ENCODE assay signal across 14 mouse cellular contexts in the genomic region with DNA sequence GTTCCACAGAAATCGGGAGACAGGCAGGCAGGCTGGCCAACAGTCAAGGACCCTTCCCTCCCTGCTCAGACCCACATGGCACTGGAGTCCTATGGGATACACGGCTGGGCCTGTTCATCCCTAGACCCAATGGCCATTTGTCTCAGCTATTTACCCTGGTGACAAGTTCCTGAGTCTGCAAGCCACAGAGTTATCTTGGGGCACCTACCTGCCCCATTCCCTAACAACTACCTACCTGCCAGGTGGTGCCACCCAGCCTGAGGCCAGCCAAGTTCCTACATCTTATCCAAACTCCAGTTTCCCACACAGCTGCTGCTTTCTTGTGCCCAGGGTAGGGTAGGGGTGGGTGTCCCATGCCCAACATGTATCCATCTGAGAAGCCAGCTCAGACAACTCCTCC. TPM values are rescaled to one million over a fixed set of nuclear protein-coding genes. Genes with fewer than 3 reads are reported as not detected.
A peak's percentile ranks its signal among the peaks of the same experiment; 100 is the strongest.
DNase-seq lines count a peak whose midpoint lies in the region; ATAC-seq and TF ChIP-seq lines count a peak whose summit lies in the region.
"Had no signal": no experiment of that assay in that cellular context is flagged by ENCODE, and none has a peak within 500 bp of the region (broad histone marks: within the 10 kb centered on the region; RNA-seq: fewer than 3 reads in every experiment).

No protein-coding gene starts in this region.

- no peaks in the 10 kb centered on the region for H3K9me3 ChIP-seq in hindbrain, embryonic 16.5 days (ENCODE audit: control insufficient read depth, low read length)
- H3K9me3 ChIP-seq in hindbrain, embryonic 10.5 days = no peaks in the 10 kb centered on the region
- H3K9me3 ChIP-seq in midbrain, postnatal 0 days (ENCODE audit: low read length) = no peaks in the 10 kb centered on the region
- no peaks in the 10 kb centered on the region for H3K9me3 ChIP-seq in midbrain, embryonic 15.5 days
- no peaks in the 10 kb centered on the region for H3K9me3 ChIP-seq in limb, embryonic 10.5 days (replicated peaks)
- no peaks in the 10 kb centered on the region for H3K9me3 ChIP-seq in neural tube, embryonic 15.5 days (replicated peaks)
- H3K9me3 ChIP-seq: forebrain, embryonic 13.5 days; neural tube, embryonic 13.5 days had no signal

- H3K4me2 ChIP-seq in hindbrain, embryonic 16.5 days (ENCODE audit: low read length) = no peak overlapping the region
- no peak overlapping the region for H3K4me2 ChIP-seq in midbrain, postnatal 0 days (ENCODE audit: low read depth, low read length, poor library complexity, severe bottlenecking)
- H3K4me2 ChIP-seq in midbrain, embryonic 15.5 days = no peak overlapping the region
- no peak overlapping the region for H3K4me2 ChIP-seq in neural tube, embryonic 15.5 days
- H3K4me2 ChIP-seq: forebrain, embryonic 13.5 days; hindbrain, embryonic 14.5 days; neural tube, embryonic 13.5 days had no signal

- DNase-seq in hindbrain, embryonic 10.5 days (ENCODE audit: low spot score) = no peak
- DNase-seq in midbrain, postnatal 0 days (ENCODE audit: low spot score) = no peak
- DNase-seq in limb, embryonic 10.5 days (ENCODE audit: low spot score) = no peak
- no peak for DNase-seq in thymus, postnatal 4 days
- no peak for DNase-seq in layer of hippocampus, adult 11-12 months (ENCODE audit: low spot score)
- DNase-seq: liver; spleen, adult 18-20 months; thymus, adult 2 months had no signal

- peaks cover 11% of the 10 kb centered on the region; the same call in 1 of the 2 replicates for H3K36me3 ChIP-seq in hindbrain, embryonic 16.5 days (ENCODE audit: control insufficient read depth, insufficient read depth, low read length)
- peaks cover 38% of the 10 kb centered on the region for H3K36me3 ChIP-seq in hindbrain, embryonic 10.5 days
- H3K36me3 ChIP-seq in midbrain, postnatal 0 days (ENCODE audit: insufficient read depth, low read length) = peaks cover 44% of the 10 kb centered on the region
- H3K36me3 ChIP-seq in midbrain, embryonic 15.5 days (replicated peaks) = peaks cover 6% of the 10 kb centered on the region; the same call in 1 of the 2 replicates
- H3K36me3 ChIP-seq in limb, embryonic 10.5 days = peaks cover 38% of the 10 kb centered on the region
- H3K36me3 ChIP-seq in neural tube, embryonic 15.5 days = peaks cover 36% of the 10 kb centered on the region

- no peaks in the 10 kb centered on the region for H3K27me3 ChIP-seq in hindbrain, embryonic 16.5 days (replicated peaks; ENCODE audit: control insufficient read depth, insufficient read depth, low read length)
- H3K27me3 ChIP-seq in hindbrain, embryonic 10.5 days (ENCODE audit: insufficient read depth, poor library complexity, severe bottlenecking) = no peaks in the 10 kb centered on the region
- no peaks in the 10 kb centered on the region for H3K27me3 ChIP-seq in midbrain, postnatal 0 days (ENCODE audit: insufficient read depth, low read length)
- H3K27me3 ChIP-seq in midbrain, embryonic 15.5 days (replicated peaks) = no peaks in the 10 kb centered on the region
- no peaks in the 10 kb centered on the region for H3K27me3 ChIP-seq in limb, embryonic 10.5 days (ENCODE audit: low read depth, poor library complexity, severe bottlenecking)
- no peaks in the 10 kb centered on the region for H3K27me3 ChIP-seq in neural tube, embryonic 15.5 days (replicated peaks)
- H3K27me3 ChIP-seq: forebrain, embryonic 13.5 days; neural tube, embryonic 13.5 days had no signal

- no peak for ATAC-seq in hindbrain, embryonic 16.5 days
- no peak for ATAC-seq in midbrain, postnatal 0 days (ENCODE audit: low FRiP score)
- no peak for ATAC-seq in midbrain, embryonic 15.5 days (replicated peaks)
- no peak for ATAC-seq in neural tube, embryonic 15.5 days (ENCODE audit: low FRiP score)
- ATAC-seq: forebrain, embryonic 13.5 days had no signal

- H3K9ac ChIP-seq in hindbrain, embryonic 16.5 days (ENCODE audit: low read depth, low read length) = no peak overlapping the region
- no peak overlapping the region for H3K9ac ChIP-seq in midbrain, postnatal 0 days (replicated peaks; ENCODE audit: low read length, poor library complexity, severe bottlenecking)
- H3K9ac ChIP-seq in midbrain, embryonic 15.5 days = no peak overlapping the region
- H3K9ac ChIP-seq in neural tube, embryonic 15.5 days (replicated peaks) = no peak overlapping the region
- H3K9ac ChIP-seq: forebrain, embryonic 13.5 days; hindbrain, embryonic 14.5 days had no signal

- TF ChIP-seq CTCF in midbrain, postnatal 0 days (IDR thresholded peaks at IDR 0.05) = no peak

- WGBS in hindbrain, embryonic 16.5 days = 73% methylated on average over 2 of the region's 2 CpGs
- 83% methylated on average over 2 of the region's 2 CpGs for WGBS in hindbrain, embryonic 10.5 days
- WGBS in midbrain, postnatal 0 days = 83% methylated on average over 2 of the region's 2 CpGs
- 84% methylated on average over 2 of the region's 2 CpGs for WGBS in midbrain, embryonic 15.5 days
- WGBS in limb, embryonic 10.5 days = 71% methylated on average over 2 of the region's 2 CpGs
- WGBS in neural tube, embryonic 15.5 days = 86% methylated on average over 2 of the region's 2 CpGs

- no peak overlapping the region for H3K4me3 ChIP-seq in hindbrain, embryonic 16.5 days (ENCODE audit: low read length)
- no peak overlapping the region for H3K4me3 ChIP-seq in hindbrain, embryonic 10.5 days
- no peak overlapping the region for H3K4me3 ChIP-seq in midbrain, postnatal 0 days (ENCODE audit: low read depth, low read length)
- H3K4me3 ChIP-seq in midbrain, embryonic 15.5 days = no peak overlapping the region
- H3K4me3 ChIP-seq in limb, embryonic 10.5 days = no peak overlapping the region
- no peak overlapping the region for H3K4me3 ChIP-seq in neural tube, embryonic 15.5 days (replicated peaks)
- H3K4me3 ChIP-seq: forebrain, embryonic 13.5 days; neural tube, embryonic 13.5 days had no signal

- peak overlapping the region; percentile 3; the same call in 1 of the 2 replicates for H3K27ac ChIP-seq in hindbrain, embryonic 16.5 days (ENCODE audit: low read depth, low read length)
- H3K27ac ChIP-seq in hindbrain, embryonic 10.5 days = no peak overlapping the region
- peak overlapping the region; percentile 18; the same call in 1 of the 2 replicates for H3K27ac ChIP-seq in midbrain, postnatal 0 days (ENCODE audit: low read depth, low read length)
- no peak overlapping the region for H3K27ac ChIP-seq in midbrain, embryonic 15.5 days
- peak overlapping the region; percentile 64 for H3K27ac ChIP-seq in limb, embryonic 10.5 days
- H3K27ac ChIP-seq in neural tube, embryonic 15.5 days (replicated peaks) = peak overlapping the region; percentile 67
- H3K27ac ChIP-seq: forebrain, embryonic 13.5 days; hindbrain, embryonic 14.5 days; neural tube, embryonic 13.5 days had no signal

- no peaks in the 10 kb centered on the region; the same call in 1 of the 2 replicates for H3K4me1 ChIP-seq in hindbrain, embryonic 16.5 days (ENCODE audit: control insufficient read depth, insufficient read depth, low read depth, low read length)
- peaks cover 25% of the 10 kb centered on the region for H3K4me1 ChIP-seq in hindbrain, embryonic 10.5 days (replicated peaks)
- no peaks in the 10 kb centered on the region for H3K4me1 ChIP-seq in midbrain, postnatal 0 days (ENCODE audit: insufficient read depth, low read length)
- no peaks in the 10 kb centered on the region; the same call in 1 of the 2 replicates for H3K4me1 ChIP-seq in midbrain, embryonic 15.5 days
- H3K4me1 ChIP-seq in limb, embryonic 10.5 days = peaks cover 37% of the 10 kb centered on the region
- H3K4me1 ChIP-seq in neural tube, embryonic 15.5 days = peaks cover 11% of the 10 kb centered on the region; the same call in 1 of the 2 replicates
- H3K4me1 ChIP-seq: forebrain, embryonic 13.5 days had no signal

RNA-seq across cellular contexts. Expression of a gene that starts 21.7 kb away (rescaled TPM):
- 0.61 and 0.96 TPM in 2 replicates for polyA plus RNA-seq in hindbrain, embryonic 16.5 days (2015; fragmentation: Nextera tagmentation; extraction: Ambion mirVana)
- polyA plus RNA-seq in hindbrain, embryonic 10.5 days (2016; fragmentation: Nextera tagmentation; extraction: Ambion mirVana) = 3.5 and 3.8 TPM in 2 replicates
- 0.44 and 0.61 TPM in 2 replicates for total RNA-seq in midbrain, postnatal 0 days (2014; rRNA removed)
- polyA plus RNA-seq in midbrain, postnatal 0 days (2015; fragmentation: Nextera tagmentation; extraction: Ambion mirVana) = 0.33 and 0.53 TPM in 2 replicates
- polyA plus RNA-seq in midbrain, embryonic 15.5 days (2015; fragmentation: Nextera tagmentation; extraction: Ambion mirVana) = 0.59 and 0.73 TPM in 2 replicates
- polyA plus RNA-seq in limb, embryonic 10.5 days (2016; fragmentation: Nextera tagmentation; extraction: Ambion mirVana) = 3.5 and 4.1 TPM in 2 replicates
- polyA plus RNA-seq in neural tube, embryonic 15.5 days (2015; fragmentation: Nextera tagmentation; extraction: Ambion mirVana) = 2.0 and 10.0 TPM in 2 replicates

RNA-seq across cellular contexts. Expression of a gene that starts 28.8 kb away (rescaled TPM):
- polyA plus RNA-seq in hindbrain, embryonic 16.5 days (2015; fragmentation: Nextera tagmentation; extraction: Ambion mirVana) = 30.5 and 33.2 TPM in 2 replicates
- polyA plus RNA-seq in hindbrain, embryonic 10.5 days (2016; fragmentation: Nextera tagmentation; extraction: Ambion mirVana) = 17.9 and 20.4 TPM in 2 replicates
- 25.8 and 33.4 TPM in 2 replicates for total RNA-seq in midbrain, postnatal 0 days (2014; rRNA removed)
- polyA plus RNA-seq in midbrain, postnatal 0 days (2015; fragmentation: Nextera tagmentation; extraction: Ambion mirVana) = 37.8 and 40.7 TPM in 2 replicates
- 27.5 and 27.7 TPM in 2 replicates for polyA plus RNA-seq in midbrain, embryonic 15.5 days (2015; fragmentation: Nextera tagmentation; extraction: Ambion mirVana)
- polyA plus RNA-seq in limb, embryonic 10.5 days (2016; fragmentation: Nextera tagmentation; extraction: Ambion mirVana) = 16.3 and 16.5 TPM in 2 replicates
- polyA plus RNA-seq in neural tube, embryonic 15.5 days (2015; fragmentation: Nextera tagmentation; extraction: Ambion mirVana) = 29.3 and 33.6 TPM in 2 replicates

Comparison
In these comparisons a context has a peak if more than half of its experiments do, and no peak if none do; other contexts are left out.
1. H3K27ac ChIP-seq: peak in hindbrain, embryonic 16.5 days (single experiment), midbrain, postnatal 0 days (single experiment), limb, embryonic 10.5 days (single experiment) and neural tube, embryonic 15.5 days (single experiment); none in hindbrain, embryonic 10.5 days (single experiment) and midbrain, embryonic 15.5 days (single experiment).